Comparison of ENCODE assay signal across 9 mouse cellular contexts in the genomic region with DNA sequence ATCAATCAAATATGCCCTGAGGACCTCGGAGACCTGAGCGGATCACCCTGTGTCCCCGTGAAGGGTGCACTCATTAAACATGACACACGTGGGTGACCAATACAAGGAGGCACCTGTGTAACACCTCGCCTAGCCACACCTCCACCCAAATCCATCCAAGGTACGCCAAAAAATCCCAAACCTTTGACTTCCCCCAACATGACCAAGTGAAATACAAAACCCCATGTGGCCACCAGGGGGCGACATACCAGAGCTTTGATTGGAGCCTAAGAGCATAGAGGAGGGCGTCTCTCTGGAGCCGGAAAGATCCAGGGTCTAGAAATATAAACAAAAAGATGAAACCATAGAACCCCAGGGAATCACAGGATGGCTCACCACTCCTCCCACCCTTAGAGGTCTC.
DNase-seq lines count a peak whose midpoint lies in the region; ATAC-seq lines count a peak whose summit lies in the region.
"Had no signal": no experiment of that assay in that cellular context is flagged by ENCODE, and none has a peak within 500 bp of the region (broad histone marks: within the 10 kb centered on the region; RNA-seq: fewer than 3 reads in every experiment).

No protein-coding gene starts in this region.

- peak; percentile 42 for DNase-seq in ovary, postnatal 14 days (ENCODE audit: low spot score)
- no peak for DNase-seq in ovary, postnatal 10 days (ENCODE audit: low spot score)
- peak; percentile 48 to 83 for DNase-seq in adrenal gland, adult (ENCODE audit: inconsistent age in 2 of 2, low spot score in 1 of 2)
- peak; percentile 62 for DNase-seq in embryo, embryonic 11 days
- peak; percentile 59 to 73 for DNase-seq in heart, postnatal 36 days
- DNase-seq in limb, embryonic 10.5 days (ENCODE audit: low spot score) = peak; percentile 84
- DNase-seq in testis, postnatal 10 days (ENCODE audit: low spot score) = peak; percentile 81

- WGBS in limb, embryonic 10.5 days = 74% methylated on average over 9 of the region's 9 CpGs
- WGBS in midbrain, embryonic 12.5 days = 75% methylated on average over 9 of the region's 9 CpGs

- H3K4me2 ChIP-seq in midbrain, embryonic 12.5 days (replicated peaks) = no peak overlapping the region
- H3K4me2 ChIP-seq: embryonic facial prominence, embryonic 15.5 days had no signal

- H3K27me3 ChIP-seq in limb, embryonic 10.5 days (ENCODE audit: low read depth, poor library complexity, severe bottlenecking) = no peaks in the 10 kb centered on the region
- no peaks in the 10 kb centered on the region for H3K27me3 ChIP-seq in midbrain, embryonic 12.5 days
- H3K27me3 ChIP-seq: embryonic facial prominence, embryonic 15.5 days had no signal

- H3K9ac ChIP-seq in midbrain, embryonic 12.5 days (replicated peaks) = no peak overlapping the region
- H3K9ac ChIP-seq: embryonic facial prominence, embryonic 15.5 days had no signal

- peaks cover 5% of the 10 kb centered on the region; the same call in 1 of the 2 replicates for H3K4me1 ChIP-seq in limb, embryonic 10.5 days
- peaks cover 15% of the 10 kb centered on the region for H3K4me1 ChIP-seq in midbrain, embryonic 12.5 days

- no peak overlapping the region for H3K4me3 ChIP-seq in limb, embryonic 10.5 days
- no peak overlapping the region for H3K4me3 ChIP-seq in midbrain, embryonic 12.5 days
- H3K4me3 ChIP-seq: embryonic facial prominence, embryonic 15.5 days had no signal

- peaks cover 96% of the 10 kb centered on the region for H3K36me3 ChIP-seq in limb, embryonic 10.5 days
- peaks cover 92% of the 10 kb centered on the region for H3K36me3 ChIP-seq in midbrain, embryonic 12.5 days

- ATAC-seq in midbrain, embryonic 12.5 days (ENCODE audit: low FRiP score, low read depth) = no peak

- H3K9me3 ChIP-seq in limb, embryonic 10.5 days (replicated peaks) = no peaks in the 10 kb centered on the region
- no peaks in the 10 kb centered on the region for H3K9me3 ChIP-seq in midbrain, embryonic 12.5 days
- H3K9me3 ChIP-seq: embryonic facial prominence, embryonic 15.5 days had no signal

- intact Hi-C loops in heart, postnatal 36 days (cut with DNase I) = no loop called here

- no peak overlapping the region for H3K27ac ChIP-seq in limb, embryonic 10.5 days
- peak overlapping the region; percentile 11; the same call in 1 of the 2 replicates for H3K27ac ChIP-seq in midbrain, embryonic 12.5 days (replicated peaks)
- H3K27ac ChIP-seq: embryonic facial prominence, embryonic 15.5 days had no signal
